Mouse (Mus musculus) brown adipose tissue, adult 24 weeks (tissue): ENCODE measurements around the gene Rere. TPM values are rescaled to one million over a fixed set of nuclear protein-coding genes. Genes with fewer than 3 reads are reported as not detected.
"Not testable (repeated sequence)": the region's sequence is repeated elsewhere in the genome, so short reads cannot be mapped to it uniquely, and the experiment has no call there.

Source experiments
- H3K27ac ChIP-seq: fragments of 200-500 bp; replicated peaks from 2 replicates; pipeline ENCODE4 v1.5.1; 2012; ENCODE audit warnings: low read depth, mild to moderate bottlenecking, low read length
- H3K4me1 ChIP-seq: fragments of 200-500 bp; 2 replicates; pipeline ENCODE4 v1.6.1; 2012; ENCODE audit warnings: low read length, mixed read lengths; ENCODE audit not compliant: control insufficient read depth, insufficient read depth, insufficient read length
- H3K4me3 ChIP-seq: fragments of 200-500 bp; 2 replicates; pipeline ENCODE4 v1.5.1; 2012; ENCODE audit warnings: low read depth, mild to moderate bottlenecking, low read length, moderate library complexity; ENCODE audit not compliant: insufficient read depth
- polyA plus RNA-seq: library from polyadenylated mRNA; stranded (reverse); fragments of >200 nt; gene quantifications from 2 replicates; pipeline ENCODE4 v1.2.4, GENCODE M21; 2012; ENCODE audit not compliant: missing spikeins, insufficient read depth, insufficient read length

Rere gene
- polyA plus RNA-seq, 1 experiment = 39.8 TPM

DNA sequence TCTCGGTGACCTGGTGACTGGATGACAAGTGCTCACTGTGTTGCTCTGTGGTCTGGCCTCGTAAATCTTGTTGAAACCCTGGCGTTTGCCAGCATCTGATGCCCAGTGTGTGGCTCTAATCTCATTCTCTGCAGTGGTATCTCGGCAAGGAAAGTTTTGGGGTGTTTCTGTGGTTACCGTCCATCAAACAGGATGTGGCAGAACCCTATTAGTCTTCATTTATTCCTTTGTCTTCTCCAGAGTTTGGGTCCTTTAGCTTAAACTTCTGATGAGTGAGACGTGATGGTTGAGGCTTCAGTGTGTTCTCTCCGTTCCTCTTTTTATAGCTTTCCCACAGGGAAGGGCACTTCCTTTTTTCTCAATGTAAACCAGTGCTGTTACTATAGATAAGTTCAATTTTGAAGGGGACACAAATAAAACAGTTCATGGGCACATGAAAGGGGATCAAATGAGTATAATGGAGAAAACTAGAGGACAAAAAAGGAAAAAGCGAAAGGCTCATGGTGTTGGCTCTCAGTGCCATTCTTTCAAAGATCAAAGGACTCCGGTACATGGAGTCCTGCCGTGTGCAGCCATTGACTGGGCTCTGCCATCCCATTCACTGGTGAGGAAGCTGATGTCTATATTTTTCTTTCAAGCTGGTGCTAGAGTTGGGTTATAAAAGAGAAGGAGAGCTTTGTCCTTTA lies 191.4 kb downstream of the Rere start:
- H3K27ac ChIP-seq = no peak overlapping the region
- H3K4me1 ChIP-seq = no peaks in the 10 kb centered on the region
- H3K4me3 ChIP-seq = no peak overlapping the region

DNA sequence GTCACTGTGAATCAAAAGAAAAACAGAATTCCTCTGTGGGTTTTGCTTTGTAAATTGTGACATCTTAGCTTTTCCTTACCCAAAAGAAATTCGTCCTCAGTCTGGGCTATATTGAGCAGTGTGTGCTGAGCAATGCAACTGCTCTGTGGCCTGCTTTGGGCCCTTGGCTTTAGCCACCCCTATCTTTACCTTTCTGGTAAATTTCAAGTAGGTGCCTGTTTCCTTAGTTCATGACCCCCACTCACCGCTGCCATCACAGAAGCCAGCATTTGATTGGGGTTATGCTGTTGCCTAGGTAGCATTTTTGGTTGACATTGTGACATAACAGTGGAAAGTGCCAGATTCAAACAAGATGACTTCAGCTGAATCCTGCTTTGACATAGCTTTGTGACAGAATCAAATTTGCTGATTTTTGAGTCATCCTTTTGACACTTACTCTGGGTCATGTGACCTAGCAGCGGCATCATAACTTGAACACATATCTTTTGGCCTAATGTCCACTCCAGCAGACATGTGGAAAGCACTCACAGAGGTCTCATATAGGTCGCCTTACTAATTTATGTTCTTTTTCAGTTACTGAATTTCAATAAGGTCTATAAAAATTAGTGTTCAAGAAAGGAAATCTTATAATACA lies 192.1 kb downstream of the Rere start:
- Histone ChIP-seq H3K4me1 (no peaks in the 10 kb centered on the region), H3K4me3 (no peak overlapping the region), H3K27ac (no peak overlapping the region)

DNA sequence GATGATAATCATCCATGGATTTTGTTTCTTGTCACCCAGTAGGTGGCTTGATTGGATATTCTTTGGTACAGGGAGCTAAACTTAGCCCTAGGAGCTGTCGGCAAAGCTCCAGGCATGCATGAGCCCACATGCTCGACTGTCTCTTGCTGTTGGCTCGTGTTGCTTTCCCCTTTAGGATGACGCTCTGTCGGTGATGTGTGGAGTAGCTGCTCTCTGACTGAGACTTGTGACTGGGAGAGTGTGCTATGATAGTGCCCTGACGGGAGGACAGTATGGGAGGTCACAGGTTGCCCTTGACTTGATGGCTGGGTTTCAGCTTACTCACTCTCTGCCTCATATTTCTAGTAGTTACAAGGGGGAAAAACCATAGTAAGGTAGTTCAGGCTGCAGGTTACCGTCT lies 192.6 kb downstream of the Rere start:
- H3K4me1 ChIP-seq = no peaks in the 10 kb centered on the region
- no peak overlapping the region for H3K27ac ChIP-seq
- no peak overlapping the region for H3K4me3 ChIP-seq

DNA sequence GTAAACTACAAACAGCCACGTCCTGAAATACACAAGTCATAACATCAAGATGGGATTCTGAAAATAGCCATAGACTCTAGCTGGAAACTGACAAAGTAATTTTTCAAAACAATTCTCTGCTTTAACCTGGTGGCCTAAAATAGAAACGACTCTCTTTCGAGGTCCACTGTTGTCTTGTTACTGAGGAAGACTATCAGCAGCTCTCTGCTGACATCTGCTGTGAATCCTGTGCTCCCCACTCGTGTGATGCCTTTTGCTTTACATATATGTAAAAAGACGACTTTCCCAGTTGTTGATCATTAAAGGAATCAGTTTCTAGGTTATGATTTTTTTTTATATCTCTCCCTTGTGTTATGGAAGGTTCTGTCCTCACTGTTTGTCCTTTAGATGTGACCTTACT lies 194.8 kb downstream of the Rere start:
- no peak overlapping the region for H3K27ac ChIP-seq
- H3K4me1 ChIP-seq = no peaks in the 10 kb centered on the region
- H3K4me3 ChIP-seq = no peak overlapping the region

DNA sequence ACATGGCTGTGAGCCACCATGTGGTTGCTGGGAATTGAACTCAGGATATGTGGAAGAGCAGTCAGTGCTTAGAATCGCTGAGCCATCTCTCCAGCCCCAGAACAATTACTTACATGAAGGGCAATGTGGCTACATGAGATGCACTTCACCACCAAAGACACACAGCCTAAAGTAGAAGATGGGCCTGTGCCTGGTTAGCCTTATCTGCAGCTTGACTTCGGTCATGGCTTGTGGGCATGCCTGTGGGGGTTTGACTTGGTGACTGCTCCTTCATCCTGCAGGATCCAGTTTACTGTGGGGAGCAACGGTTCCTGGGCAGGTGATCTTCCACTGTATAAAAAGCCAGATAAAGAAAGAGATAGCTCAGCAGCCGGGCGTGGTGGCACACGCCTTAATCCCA lies 196.6 kb downstream of the Rere start:
- H3K27ac ChIP-seq = no peak overlapping the region
- no peaks in the 10 kb centered on the region for H3K4me1 ChIP-seq
- H3K4me3 ChIP-seq = no peak overlapping the region

DNA sequence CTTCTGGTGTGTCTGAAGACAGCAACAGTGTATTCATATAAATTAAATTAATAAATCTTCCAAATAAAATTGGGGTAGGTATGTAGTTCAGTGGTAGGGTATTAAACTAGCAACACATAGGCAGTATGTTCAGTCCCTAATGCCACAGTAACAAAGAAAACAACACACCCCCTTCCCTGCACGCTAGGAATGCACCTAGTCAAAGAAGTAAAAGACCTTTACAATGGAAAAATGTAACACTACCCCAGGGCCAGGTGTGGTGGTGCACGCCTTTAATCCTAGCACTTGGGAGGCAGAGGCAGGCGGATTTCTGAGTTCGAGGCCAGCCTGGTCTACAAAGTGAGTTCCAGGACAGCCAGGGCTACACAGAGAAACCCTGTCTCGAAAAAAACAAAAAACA lies 201.6 kb downstream of the Rere start:
- H3K27ac ChIP-seq, H3K4me3 ChIP-seq, H3K4me1 ChIP-seq: not testable (repeated sequence)

DNA sequence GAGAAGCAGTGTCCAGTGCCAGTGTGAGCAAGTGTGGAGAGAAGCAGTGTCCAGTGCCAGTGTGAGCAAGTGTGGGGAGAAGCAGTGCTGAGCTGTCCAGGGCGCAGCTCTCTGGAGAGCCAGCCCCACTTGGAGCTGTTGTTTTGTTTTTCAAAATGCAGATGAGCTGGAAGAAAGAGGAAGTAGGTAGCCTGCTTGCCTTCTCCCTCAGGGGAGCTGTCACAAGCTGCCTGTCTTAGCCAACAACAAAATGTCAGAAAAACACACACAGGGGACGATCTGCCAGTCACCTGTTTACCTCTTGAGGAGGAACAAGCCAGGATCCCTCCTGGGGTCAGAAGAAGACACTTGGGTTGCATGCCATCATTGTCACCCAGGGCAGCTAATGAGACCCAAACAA lies 204.7 kb downstream of the Rere start:
- Histone ChIP-seq H3K4me1 (peaks cover 15% of the 10 kb centered on the region; the same call in 1 of the 2 replicates), H3K27ac (peak overlapping the region; percentile 83), H3K4me3 (no peak overlapping the region)

DNA sequence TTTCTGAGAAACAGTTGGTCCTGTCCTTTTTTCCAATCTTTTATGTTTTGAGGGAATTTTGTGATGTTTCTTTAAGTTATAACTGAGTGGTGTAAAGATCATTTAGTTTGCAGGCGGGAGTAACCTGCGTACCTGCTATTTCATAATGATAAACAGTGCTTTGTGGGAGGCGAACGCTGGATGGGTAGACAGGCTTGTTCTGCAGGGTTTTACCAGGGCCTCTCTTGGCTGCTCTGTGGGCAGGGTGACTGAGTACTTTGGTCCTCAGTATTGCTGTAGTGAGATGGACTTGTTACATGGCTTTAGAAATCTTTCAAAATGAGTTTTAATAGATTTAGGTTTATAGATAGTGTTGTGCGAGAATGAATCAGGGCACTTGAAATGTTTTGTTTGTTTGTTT lies 205.7 kb downstream of the Rere start:
- H3K4me1 ChIP-seq = peaks cover 15% of the 10 kb centered on the region; the same call in 1 of the 2 replicates
- no peak overlapping the region for H3K27ac ChIP-seq
- no peak overlapping the region for H3K4me3 ChIP-seq

DNA sequence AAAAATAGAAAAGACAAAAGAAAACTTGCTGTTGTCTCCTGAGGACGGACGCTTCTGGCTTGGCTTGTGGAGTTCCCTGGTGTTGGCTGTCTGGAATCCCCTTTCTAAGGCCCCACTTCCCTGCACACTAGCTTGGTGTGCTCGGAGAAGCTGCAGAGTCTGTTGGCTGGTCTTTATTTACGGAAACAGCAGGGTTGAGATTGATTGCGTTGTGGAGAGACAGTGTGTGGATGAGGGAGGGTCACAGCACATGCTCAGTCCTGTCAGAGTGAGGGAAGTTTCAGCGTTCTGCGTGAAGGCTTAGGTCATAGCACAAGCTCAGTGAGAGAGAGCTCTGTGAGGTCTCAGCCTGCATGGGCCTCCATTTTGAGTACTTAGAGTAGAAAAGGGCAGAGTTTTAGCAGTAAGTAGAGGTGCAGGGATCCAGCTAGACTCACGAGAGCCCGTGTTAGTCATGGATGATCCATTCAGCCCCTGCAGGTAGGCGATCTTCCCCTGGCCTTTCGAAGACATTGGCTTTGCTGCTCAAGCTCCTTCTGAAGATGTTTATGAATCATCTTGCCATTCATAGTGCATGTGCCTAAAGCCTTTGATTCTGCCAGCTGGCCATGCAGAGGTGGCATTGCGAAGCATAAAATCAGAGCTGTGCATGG lies 206.8 kb downstream of the Rere start:
- Histone ChIP-seq H3K4me1 (peaks cover 15% of the 10 kb centered on the region; the same call in 1 of the 2 replicates), H3K4me3 (peak overlapping the region; percentile 46), H3K27ac (peak overlapping the region; percentile 40)

DNA sequence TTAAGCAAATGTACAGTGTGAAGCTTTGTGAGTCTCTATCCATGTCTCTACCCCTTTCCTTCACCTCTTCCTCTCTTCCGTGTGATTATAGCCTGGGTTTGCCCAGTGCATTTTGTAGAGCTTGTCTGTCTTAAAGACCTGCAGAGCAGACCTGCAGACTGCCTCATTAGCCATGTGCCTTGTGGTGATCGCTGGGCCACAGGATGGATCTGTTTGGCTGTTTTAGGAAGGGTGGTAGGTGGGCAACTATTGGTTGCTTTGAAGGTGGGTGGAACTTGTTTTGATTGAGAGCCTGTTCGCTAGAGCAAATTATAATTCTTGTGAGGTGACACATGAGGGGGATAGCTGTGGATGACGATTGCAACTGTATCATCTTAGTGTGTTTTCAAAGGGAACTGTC lies 207.3 kb downstream of the Rere start:
- peak overlapping the region; percentile 40; the same call in 1 of the 2 replicates for H3K27ac ChIP-seq
- H3K4me1 ChIP-seq = peaks cover 15% of the 10 kb centered on the region; the same call in 1 of the 2 replicates
- peak overlapping the region; percentile 46 for H3K4me3 ChIP-seq

DNA sequence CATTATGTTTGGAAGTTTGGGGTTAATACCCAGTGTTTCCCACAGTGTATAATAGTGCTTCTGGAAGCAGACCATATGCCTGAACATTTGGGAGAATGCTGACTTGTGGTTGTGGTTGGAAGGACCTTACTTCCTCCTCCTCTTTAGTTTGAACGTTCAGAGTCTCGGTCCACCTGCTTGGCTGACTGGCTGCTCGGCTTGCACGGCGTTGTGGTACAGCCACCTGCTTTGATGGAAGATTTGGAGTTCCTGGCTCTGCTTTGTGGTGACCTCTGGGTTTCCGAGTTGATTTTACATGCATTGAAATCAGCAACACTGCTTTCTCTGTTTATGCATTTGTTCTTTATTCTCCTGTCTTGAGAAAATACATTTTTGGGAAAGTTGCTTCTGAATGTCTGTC lies 208.6 kb downstream of the Rere start:
- peaks cover 15% of the 10 kb centered on the region; the same call in 1 of the 2 replicates for H3K4me1 ChIP-seq
- H3K27ac ChIP-seq = no peak overlapping the region
- no peak overlapping the region for H3K4me3 ChIP-seq

DNA sequence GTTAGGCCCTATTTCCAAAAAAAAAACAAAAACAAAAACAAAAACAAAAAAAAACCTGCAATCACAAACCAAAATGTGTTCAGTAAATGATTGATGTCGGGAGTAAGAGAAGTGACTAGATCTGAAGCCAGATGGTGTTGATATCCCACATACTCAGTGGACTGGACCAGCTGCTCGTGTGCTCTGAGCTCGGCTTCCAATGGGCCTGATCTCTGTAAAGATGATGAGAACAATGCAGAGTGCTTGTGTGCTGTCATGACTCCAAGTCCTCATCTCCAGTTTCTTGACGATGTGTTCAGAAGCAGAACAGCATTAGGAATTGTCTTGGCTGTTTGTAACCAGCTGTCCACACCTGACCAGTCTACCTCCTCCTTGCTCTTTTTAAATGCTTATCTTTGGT lies 210.3 kb downstream of the Rere start:
- no peak overlapping the region for H3K27ac ChIP-seq

DNA sequence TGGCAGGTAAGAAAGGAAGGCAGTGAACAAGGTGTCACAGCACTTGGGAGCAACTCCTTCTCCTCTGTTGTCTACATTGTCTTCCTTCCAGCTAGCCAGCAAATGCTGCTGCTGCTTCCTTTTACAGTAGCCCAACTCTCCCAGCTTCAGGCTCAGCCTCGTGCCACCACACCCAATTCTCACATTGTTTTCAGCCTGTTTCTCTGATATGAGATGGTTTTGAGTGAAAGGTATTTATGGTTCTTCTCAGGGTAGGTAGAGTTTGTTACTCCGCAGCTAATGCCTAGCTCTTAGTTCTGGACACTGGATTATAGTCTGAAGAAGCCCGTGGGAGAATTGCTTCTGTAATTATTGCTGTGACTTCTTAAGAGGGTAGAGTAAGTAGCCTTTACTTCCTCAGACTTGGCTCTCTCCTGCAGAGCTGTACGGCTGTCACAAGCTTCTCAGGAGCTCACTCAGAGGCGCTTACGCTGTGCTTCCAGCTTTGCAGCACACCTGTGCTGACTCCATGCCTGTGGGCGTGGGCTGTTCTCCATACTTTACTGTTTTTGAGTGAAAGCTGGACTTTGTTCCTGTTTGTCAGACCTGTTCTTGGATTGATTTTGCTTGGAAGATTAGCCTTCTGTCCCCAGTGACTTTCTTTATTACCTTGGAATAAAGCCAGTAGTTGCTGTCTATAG lies 212.0 kb downstream of the Rere start:
- H3K4me3 ChIP-seq = no peak overlapping the region
- H3K4me1 ChIP-seq = peaks cover 13% of the 10 kb centered on the region; the same call in 1 of the 2 replicates
- no peak overlapping the region for H3K27ac ChIP-seq

More for the DNA sequence above, 210.3 kb downstream of the Rere start:
- peaks cover 13% of the 10 kb centered on the region; the same call in 1 of the 2 replicates for H3K4me1 ChIP-seq
- H3K4me3 ChIP-seq = no peak overlapping the region

DNA sequence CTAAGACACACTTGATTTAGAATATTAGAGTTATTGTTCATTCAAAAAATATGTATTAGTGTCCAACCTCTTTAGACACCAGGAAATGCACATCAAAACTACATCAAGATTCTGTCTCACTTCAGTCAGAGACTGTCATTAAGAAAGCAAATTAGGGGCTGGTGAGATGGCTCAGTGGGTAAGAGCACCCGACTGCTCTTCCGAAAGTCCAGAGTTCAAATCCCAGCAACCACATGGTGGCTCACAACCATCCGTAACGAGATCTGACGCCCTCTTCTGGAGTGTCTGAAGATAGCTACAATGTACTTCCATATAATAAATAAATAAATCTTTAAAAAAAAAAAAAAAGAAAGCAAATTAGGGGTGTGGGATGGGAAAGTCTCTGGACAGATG lies 212.5 kb downstream of the Rere start:
- not testable (repeated sequence) for H3K4me1 ChIP-seq, H3K4me3 ChIP-seq, H3K27ac ChIP-seq

DNA sequence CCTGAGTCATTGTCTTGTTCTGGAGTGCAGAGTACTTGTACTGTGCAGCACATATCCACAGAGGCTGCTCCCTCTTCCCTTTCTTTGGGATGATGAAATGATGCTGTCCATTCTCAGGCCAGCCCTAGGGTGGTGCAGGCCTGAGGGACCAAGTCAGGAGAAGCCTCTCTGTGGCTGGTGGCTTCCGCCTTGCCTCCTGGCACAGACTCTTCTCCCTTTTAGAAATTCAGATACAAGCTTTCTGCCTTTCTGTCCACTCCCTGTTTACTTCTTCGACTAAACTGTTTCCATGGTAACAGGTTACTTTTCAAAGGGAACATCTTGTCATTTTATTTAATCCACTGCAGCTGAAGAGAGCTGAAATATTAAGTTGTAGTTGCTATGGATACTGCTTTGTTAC lies 214.1 kb downstream of the Rere start:
- Histone ChIP-seq H3K4me3 (no peak overlapping the region), H3K27ac (no peak overlapping the region), H3K4me1 (peaks cover 2% of the 10 kb centered on the region; the same call in 1 of the 2 replicates)
